Mouse (Mus musculus): ENCODE results near the gene Cul9.
A peak's percentile ranks its signal among the peaks of the same experiment; 100 is the strongest.

Cul9 gene

GRCm38 (mm10) chr17:46553469-46553868 lies 7.3 kb upstream of the Cul9 start:
- DNase-seq (ENCODE audit: low read depth): no peak

- peak; percentile 94 for DNase-seq (ENCODE audit: low read depth)
Observed at GRCm38 (mm10) chr17:46552841-46553423, 6.7 kb upstream of the Cul9 start.

- no peak for DNase-seq (ENCODE audit: low read depth)
Observed at GRCm38 (mm10) chr17:46552151-46552550, 6.0 kb upstream of the Cul9 start.

- no peak for DNase-seq (ENCODE audit: low read depth)
Observed at GRCm38 (mm10) chr17:46551369-46551768, 5.2 kb upstream of the Cul9 start.

GRCm38 (mm10) chr17:46550904-46551303 lies 4.7 kb upstream of the Cul9 start:
- DNase-seq (ENCODE audit: low read depth): no peak

- DNase-seq (ENCODE audit: low read depth): no peak
Observed at GRCm38 (mm10) chr17:46549642-46550041, 3.5 kb upstream of the Cul9 start.

- no peak for DNase-seq (ENCODE audit: low read depth)
Observed at GRCm38 (mm10) chr17:46549193-46549592, 3.0 kb upstream of the Cul9 start.

- DNase-seq (ENCODE audit: low read depth): no peak
Observed at GRCm38 (mm10) chr17:46548741-46549140, 2.6 kb upstream of the Cul9 start.

- no peak for DNase-seq (ENCODE audit: low read depth)
Observed at GRCm38 (mm10) chr17:46547923-46548322, 1.7 kb upstream of the Cul9 start.

GRCm38 (mm10) chr17:46546995-46547394 lies 807 bp upstream of the Cul9 start:
- no peak for DNase-seq (ENCODE audit: low read depth)

- no peak for DNase-seq (ENCODE audit: low read depth)
Observed at GRCm38 (mm10) chr17:46546591-46546990, 403 bp upstream of the Cul9 start.

- DNase-seq (ENCODE audit: low read depth): no peak
Observed at GRCm38 (mm10) chr17:46543661-46544060, 2.5 kb downstream of the Cul9 start.

GRCm38 (mm10) chr17:46525579-46526307 lies 20.4 kb downstream of the Cul9 start:
- DNase-seq (ENCODE audit: low read depth): peak; percentile 19

- no peak for DNase-seq (ENCODE audit: low read depth)
Observed at GRCm38 (mm10) chr17:46525065-46525464, 21.1 kb downstream of the Cul9 start.

- no peak for DNase-seq (ENCODE audit: low read depth)
Observed at GRCm38 (mm10) chr17:46521963-46522668, 24.1 kb downstream of the Cul9 start.

- no peak for DNase-seq (ENCODE audit: low read depth)
Observed at GRCm38 (mm10) chr17:46521174-46521573, 25.0 kb downstream of the Cul9 start.

GRCm38 (mm10) chr17:46520385-46520979 lies 25.7 kb downstream of the Cul9 start:
- no peak for DNase-seq (ENCODE audit: low read depth)

- DNase-seq (ENCODE audit: low read depth): no peak
Observed at GRCm38 (mm10) chr17:46519971-46520370, 26.2 kb downstream of the Cul9 start.

GRCm38 (mm10) chr17:46513329-46513728 lies 32.9 kb downstream of the Cul9 start:
- no peak for DNase-seq (ENCODE audit: low read depth)

GRCm38 (mm10) chr17:46511059-46511710 lies 35.0 kb downstream of the Cul9 start:
- DNase-seq (ENCODE audit: low read depth): no peak

- no peak for DNase-seq (ENCODE audit: low read depth)
Observed at GRCm38 (mm10) chr17:46505617-46506016, 40.6 kb downstream of the Cul9 start.
